Mouse (Mus musculus): ENCODE data around the gene Gabbr1. TPM values are rescaled to one million over a fixed set of nuclear protein-coding genes. Genes with fewer than 3 reads are reported as not detected.

Gene Gabbr1
- total RNA-seq, 2 experiments from 2014 or later = 8.0 to 8.1 TPM

GRCm38 (mm10) chr17:37029162-37029561 is 16.6 kb upstream of the Gabbr1 start:
- intact Hi-C loops (cut with DNase I) = no loop called here
- no peak for DNase-seq

GRCm38 (mm10) chr17:37039127-37039894 is 6.5 kb upstream of the Gabbr1 start:
- no peak for DNase-seq
- intact Hi-C loops (cut with DNase I) = no loop called here

- no peak for DNase-seq
- intact Hi-C loops (cut with DNase I) = loop anchor here (5.0 kb wide), 1 partner anchor 127 kb away; no protein-coding TSS in a partner anchor
Observed at GRCm38 (mm10) chr17:37044651-37045244, 1.0 kb upstream of the Gabbr1 start.

- DNase-seq = peak in 1 of 2 experiments; percentile 40
- intact Hi-C loops (cut with DNase I) = loop anchor here (5.0 kb wide), 1 partner anchor 129 kb away; no protein-coding TSS in a partner anchor
Observed at GRCm38 (mm10) chr17:37046312-37047112, 746 bp downstream of the Gabbr1 start.

- intact Hi-C loops (cut with DNase I) = loop anchor here (5.0 kb wide), 1 partner anchor 130 kb away; no protein-coding TSS in a partner anchor
- no peak for DNase-seq
Observed at GRCm38 (mm10) chr17:37047332-37047976, 1.7 kb downstream of the Gabbr1 start.

- intact Hi-C loops (cut with DNase I) = loop anchor here (5.0 kb wide), 1 partner anchor 131 kb away; no protein-coding TSS in a partner anchor
- no peak for DNase-seq
Observed at GRCm38 (mm10) chr17:37047981-37048380, 2.2 kb downstream of the Gabbr1 start.

- no peak for DNase-seq
- intact Hi-C loops (cut with DNase I) = loop anchor here (5.0 kb wide), 1 partner anchor 131 kb away; no protein-coding TSS in a partner anchor
Observed at GRCm38 (mm10) chr17:37048383-37048782, 2.6 kb downstream of the Gabbr1 start.

GRCm38 (mm10) chr17:37049570-37050310 is 4.0 kb downstream of the Gabbr1 start:
- intact Hi-C loops (cut with DNase I) = loop anchor here (5.0 kb wide), 1 partner anchor 132 kb away; no protein-coding TSS in a partner anchor
- DNase-seq = peak; percentile 55 to 58

- intact Hi-C loops (cut with DNase I) = no loop called here
- peak; percentile 65 to 74 for DNase-seq
Observed at GRCm38 (mm10) chr17:37050399-37050798, 4.6 kb downstream of the Gabbr1 start.

- DNase-seq = no peak
- intact Hi-C loops (cut with DNase I) = no loop called here
Observed at GRCm38 (mm10) chr17:37050876-37051275, 5.1 kb downstream of the Gabbr1 start.

- intact Hi-C loops (cut with DNase I) = no loop called here
- DNase-seq = no peak
Observed at GRCm38 (mm10) chr17:37051745-37052144, 6.0 kb downstream of the Gabbr1 start.

GRCm38 (mm10) chr17:37056957-37057356 is 11.2 kb downstream of the Gabbr1 start:
- intact Hi-C loops (cut with DNase I) = no loop called here
- DNase-seq = no peak

- DNase-seq = no peak
- intact Hi-C loops (cut with DNase I) = no loop called here
Observed at GRCm38 (mm10) chr17:37061435-37061834, 15.7 kb downstream of the Gabbr1 start.

- intact Hi-C loops (cut with DNase I) = no loop called here
Observed at GRCm38 (mm10) chr17:37062101-37062641, 16.4 kb downstream of the Gabbr1 start.

GRCm38 (mm10) chr17:37063063-37063462 is 17.3 kb downstream of the Gabbr1 start:
- intact Hi-C loops (cut with DNase I) = no loop called here
- no peak for DNase-seq

More at GRCm38 (mm10) chr17:37062101-37062641, 16.4 kb downstream of the Gabbr1 start:
- DNase-seq = no peak

- DNase-seq = no peak
- intact Hi-C loops (cut with DNase I) = no loop called here
Observed at GRCm38 (mm10) chr17:37063686-37064495, 18.1 kb downstream of the Gabbr1 start.

GRCm38 (mm10) chr17:37065993-37066392 is 20.2 kb downstream of the Gabbr1 start:
- no peak for DNase-seq
- intact Hi-C loops (cut with DNase I) = no loop called here

- intact Hi-C loops (cut with DNase I) = no loop called here
- no peak for DNase-seq
Observed at GRCm38 (mm10) chr17:37067861-37068260, 22.1 kb downstream of the Gabbr1 start.
